Mouse (Mus musculus) layer of hippocampus, adult 9-11 months (tissue): Measurements from ENCODE around the gene Gk.

Source experiments
- DNase-seq: peaks from one replicate; pipeline ENCODE4 v3.0.0; 2022

Gk gene

GRCm38 (mm10) chrX:85776544-85777087 lies at the start of gene Gk:
TSS of gene Gk (minus strand) at chrX:85776819.
- DNase-seq = peak; percentile 98

GRCm38 (mm10) chrX:85804706-85805376 lies 28.2 kb upstream of the Gk start:
- no peak for DNase-seq

GRCm38 (mm10) chrX:85803006-85803405 lies 26.4 kb upstream of the Gk start:
- DNase-seq = no peak

- no peak for DNase-seq
These were observed 20.8 kb upstream of the Gk start for GRCm38 (mm10) chrX:85797449-85797848.

- DNase-seq = no peak
These were observed 1.7 kb upstream of the Gk start for GRCm38 (mm10) chrX:85778346-85778745.

- no peak for DNase-seq
These were observed 522 bp upstream of the Gk start for GRCm38 (mm10) chrX:85777141-85777540.

- peak; percentile 4 for DNase-seq
These were observed 608 bp downstream of the Gk start for GRCm38 (mm10) chrX:85775879-85776543.

- no peak for DNase-seq
These were observed 5.3 kb downstream of the Gk start for GRCm38 (mm10) chrX:85771303-85771702.

- no peak for DNase-seq
These were observed 5.9 kb downstream of the Gk start for GRCm38 (mm10) chrX:85770747-85771146.

GRCm38 (mm10) chrX:85768578-85768977 lies 8.0 kb downstream of the Gk start:
- no peak for DNase-seq

GRCm38 (mm10) chrX:85756005-85756404 lies 20.6 kb downstream of the Gk start:
- no peak for DNase-seq

- no peak for DNase-seq
These were observed 32.8 kb downstream of the Gk start for GRCm38 (mm10) chrX:85743837-85744236.

GRCm38 (mm10) chrX:85733228-85733627 lies 43.4 kb downstream of the Gk start:
- no peak for DNase-seq

- no peak for DNase-seq
These were observed 45.3 kb downstream of the Gk start for GRCm38 (mm10) chrX:85731133-85731938.

GRCm38 (mm10) chrX:85721226-85721625 lies 55.4 kb downstream of the Gk start:
- no peak for DNase-seq

GRCm38 (mm10) chrX:85710399-85710798 lies 66.2 kb downstream of the Gk start:
- no peak for DNase-seq

- DNase-seq = no peak
These were observed 70.9 kb downstream of the Gk start for GRCm38 (mm10) chrX:85705715-85706114.

GRCm38 (mm10) chrX:85683723-85684122 lies 92.9 kb downstream of the Gk start:
- no peak for DNase-seq

GRCm38 (mm10) chrX:85682125-85682524 lies 94.5 kb downstream of the Gk start:
- no peak for DNase-seq

GRCm38 (mm10) chrX:85676808-85677207 lies 99.8 kb downstream of the Gk start:
- peak; percentile 6 for DNase-seq
